Mouse (Mus musculus) MEL-GATA-1-ER (cell line): ENCODE results near the gene A130010J15Rik.
A peak's percentile ranks its signal among the peaks of the same experiment; 100 is the strongest.

ENCODE experiments used
- DNase-seq: peaks from one replicate; pipeline ENCODE4 v3.0.0-alpha.2; 2012; ENCODE audit warnings: low read depth; ENCODE audit errors: extremely low read depth

Gene A130010J15Rik

GRCm38 (mm10) chr1:193167746-193168145, at the start of gene A130010J15Rik:
A130010J15Rik (plus strand) TSS chr1:193168046.
- DNase-seq, result no peak

GRCm38 (mm10) chr1:193122793-193123192, 45.1 kb upstream of the A130010J15Rik start:
- DNase-seq, result no peak

GRCm38 (mm10) chr1:193123290-193123689, 44.6 kb upstream of the A130010J15Rik start:
- no peak for DNase-seq

GRCm38 (mm10) chr1:193125835-193126234, 42.0 kb upstream of the A130010J15Rik start:
- DNase-seq, result no peak

GRCm38 (mm10) chr1:193128055-193128454, 39.8 kb upstream of the A130010J15Rik start:
- no peak for DNase-seq

- DNase-seq, result no peak
Observed at GRCm38 (mm10) chr1:193129321-193129720, 38.5 kb upstream of the A130010J15Rik start.

- DNase-seq, result peak; percentile 94
Observed at GRCm38 (mm10) chr1:193129786-193130455, 37.9 kb upstream of the A130010J15Rik start, which contains the start of gene Diexf. Diexf (minus strand) TSS chr1:193130272.

- no peak for DNase-seq
Observed at GRCm38 (mm10) chr1:193130456-193130825, 37.4 kb upstream of the A130010J15Rik start.

- DNase-seq, result no peak
Observed at GRCm38 (mm10) chr1:193130839-193131238, 37.0 kb upstream of the A130010J15Rik start.

- no peak for DNase-seq
Observed at GRCm38 (mm10) chr1:193131311-193131948, 36.4 kb upstream of the A130010J15Rik start.

GRCm38 (mm10) chr1:193132385-193132784, 35.5 kb upstream of the A130010J15Rik start:
- DNase-seq, result no peak

- DNase-seq, result peak; percentile 48
Observed at GRCm38 (mm10) chr1:193133726-193134125, 34.1 kb upstream of the A130010J15Rik start.

GRCm38 (mm10) chr1:193138087-193138486, 29.8 kb upstream of the A130010J15Rik start:
- DNase-seq, result no peak

GRCm38 (mm10) chr1:193138669-193139068, 29.2 kb upstream of the A130010J15Rik start:
- DNase-seq, result no peak

GRCm38 (mm10) chr1:193141118-193141517, 26.7 kb upstream of the A130010J15Rik start:
- no peak for DNase-seq

GRCm38 (mm10) chr1:193142517-193143062, 25.3 kb upstream of the A130010J15Rik start:
- no peak for DNase-seq

GRCm38 (mm10) chr1:193144516-193144915, 23.3 kb upstream of the A130010J15Rik start:
- DNase-seq, result no peak

GRCm38 (mm10) chr1:193145101-193145500, 22.7 kb upstream of the A130010J15Rik start:
- no peak for DNase-seq

GRCm38 (mm10) chr1:193146416-193146815, 21.4 kb upstream of the A130010J15Rik start:
- DNase-seq, result no peak

- DNase-seq, result no peak
Observed at GRCm38 (mm10) chr1:193149231-193149630, 18.6 kb upstream of the A130010J15Rik start.

- no peak for DNase-seq
Observed at GRCm38 (mm10) chr1:193151134-193151533, 16.7 kb upstream of the A130010J15Rik start.

GRCm38 (mm10) chr1:193152872-193153271, 15.0 kb upstream of the A130010J15Rik start, which contains the start of gene Irf6:
Irf6 (plus strand) TSS chr1:193153111.
- no peak for DNase-seq
